Mouse (Mus musculus) right cerebral cortex, adult 2 months (tissue): ENCODE results near the gene Upb1.
A peak's percentile ranks its signal among the peaks of the same experiment; 100 is the strongest.
"Not testable (repeated sequence)": the region's sequence is repeated elsewhere in the genome, so short reads cannot be mapped to it uniquely, and the experiment has no call there.

Source experiments
- DNase-seq, 2 experiments: peaks; one replicate each; pipeline ENCODE4 v3.0.0; 2021 to 2022; ENCODE audit warnings: low spot score in 2 of 2

The Upb1 gene

GRCm38 (mm10) chr10:75400958-75401357, at the start of gene Upb1:
Gene Upb1, plus strand, starts transcription at chr10:75401115.
- DNase-seq, result no peak

- DNase-seq, result no peak
Observed at GRCm38 (mm10) chr10:75352541-75352940, 48.4 kb upstream of the Upb1 start.

- not testable (repeated sequence) for DNase-seq
Observed at GRCm38 (mm10) chr10:75353838-75354241, 47.1 kb upstream of the Upb1 start.

DNA sequence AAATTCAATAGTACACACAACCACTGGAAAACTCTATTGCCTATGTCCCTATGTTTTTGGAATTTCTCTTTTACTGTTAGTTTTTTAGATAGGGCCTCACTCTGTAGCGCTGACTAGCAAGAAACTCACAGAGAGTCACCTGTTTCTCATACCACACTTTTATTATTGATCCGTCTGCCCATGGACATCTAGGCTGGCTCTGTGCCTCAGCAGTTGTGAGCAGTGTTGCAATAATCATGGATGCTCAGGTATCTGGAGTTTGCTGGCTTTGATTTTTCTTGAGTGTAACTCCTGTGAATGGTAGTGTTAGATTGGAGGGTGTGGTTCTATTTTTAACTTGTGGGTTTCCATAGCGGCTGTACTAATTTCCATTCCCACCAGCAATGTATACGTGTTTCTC, 45.6 kb upstream of the Upb1 start:
- DNase-seq, result no peak

GRCm38 (mm10) chr10:75364214-75364690, 36.7 kb upstream of the Upb1 start:
- peak in 1 of 2 experiments; percentile 7 for DNase-seq

DNA sequence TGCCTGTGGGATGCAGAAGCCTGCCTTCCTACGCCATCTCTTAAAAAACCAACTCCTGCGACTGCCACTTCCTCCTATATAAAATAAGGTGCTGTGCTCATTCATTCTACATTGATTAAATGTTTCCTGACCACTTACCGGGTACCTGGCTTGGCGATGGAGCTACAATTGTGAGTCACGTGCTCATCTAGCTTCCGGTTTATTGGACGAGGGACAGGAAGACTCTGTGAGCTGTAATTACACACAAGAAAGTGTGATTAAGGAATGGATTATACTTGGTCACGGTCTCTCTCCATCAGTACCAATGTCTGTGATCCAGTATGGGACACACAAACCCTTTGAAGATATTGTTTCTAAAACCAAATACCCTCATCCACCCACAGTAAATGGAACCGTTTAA, 36.1 kb upstream of the Upb1 start:
- DNase-seq, result no peak

DNA sequence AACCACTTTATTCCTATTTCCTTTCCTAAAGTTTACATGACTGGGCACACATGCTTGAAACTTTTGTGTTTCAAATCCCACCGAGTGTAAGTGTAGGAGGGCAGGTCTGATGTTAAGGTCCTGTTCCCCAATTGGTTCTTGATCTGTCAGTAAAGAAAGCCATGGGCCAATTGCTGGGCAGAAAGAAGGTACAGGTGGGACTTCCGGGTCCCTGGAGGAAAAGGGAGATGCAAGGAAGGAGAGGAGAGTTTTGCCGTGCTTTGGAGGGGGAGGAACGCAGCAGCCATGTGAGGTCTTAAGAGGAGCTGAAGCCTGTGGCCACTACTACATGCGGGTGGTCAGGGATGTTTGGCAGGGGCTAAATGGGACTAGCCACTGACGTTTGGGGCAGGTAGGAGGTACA, 35.7 kb upstream of the Upb1 start:
- no peak for DNase-seq

GRCm38 (mm10) chr10:75373655-75374351, 27.1 kb upstream of the Upb1 start:
- DNase-seq, result peak in 1 of 2 experiments; percentile 4

- no peak for DNase-seq
Observed at GRCm38 (mm10) chr10:75378688-75379087, 22.2 kb upstream of the Upb1 start.

DNA sequence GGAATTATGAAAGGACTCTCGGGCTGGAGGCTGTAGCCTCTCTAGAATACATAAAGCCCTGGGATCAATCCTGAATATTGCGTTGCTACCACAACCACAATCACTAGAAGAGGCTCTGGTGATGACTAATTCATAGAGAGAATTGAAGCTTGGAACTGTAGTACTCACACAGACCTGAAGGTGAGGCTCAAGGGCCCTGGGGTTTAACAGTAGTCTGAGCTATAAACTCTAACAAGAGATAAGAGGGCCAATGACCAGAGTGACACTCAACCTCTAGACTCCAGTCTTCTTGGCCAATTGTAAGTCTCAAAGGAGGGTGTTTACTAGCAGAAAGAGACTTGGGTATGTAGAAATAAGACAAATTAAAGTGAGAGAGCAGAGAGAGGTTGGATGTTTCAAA, 10.8 kb upstream of the Upb1 start:
- DNase-seq, result no peak

DNA sequence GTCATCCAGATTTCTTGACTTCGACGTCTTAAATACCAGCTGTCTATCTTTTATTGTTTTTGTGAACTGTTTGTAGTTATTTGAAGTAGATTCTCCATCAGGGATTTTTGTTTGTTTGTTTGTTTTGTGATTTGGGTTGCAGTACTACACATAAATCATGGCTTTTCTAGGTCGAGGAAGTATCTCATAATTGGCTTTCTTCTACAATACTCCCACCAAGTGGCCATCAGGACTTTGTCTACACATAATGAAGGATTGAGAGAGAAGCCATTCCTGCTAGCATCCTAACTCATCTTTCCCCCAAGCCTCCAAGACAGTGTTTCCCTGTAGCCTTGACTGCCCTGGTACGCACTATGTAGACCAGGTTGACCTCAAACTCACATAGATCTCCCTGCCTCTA, 10.1 kb upstream of the Upb1 start:
- DNase-seq, result no peak

GRCm38 (mm10) chr10:75394796-75395195, 6.1 kb upstream of the Upb1 start:
- no peak for DNase-seq

- DNase-seq, result no peak
Observed at GRCm38 (mm10) chr10:75396966-75397365, 3.9 kb upstream of the Upb1 start.

GRCm38 (mm10) chr10:75405916-75406315, 5.0 kb downstream of the Upb1 start:
- no peak for DNase-seq

DNA sequence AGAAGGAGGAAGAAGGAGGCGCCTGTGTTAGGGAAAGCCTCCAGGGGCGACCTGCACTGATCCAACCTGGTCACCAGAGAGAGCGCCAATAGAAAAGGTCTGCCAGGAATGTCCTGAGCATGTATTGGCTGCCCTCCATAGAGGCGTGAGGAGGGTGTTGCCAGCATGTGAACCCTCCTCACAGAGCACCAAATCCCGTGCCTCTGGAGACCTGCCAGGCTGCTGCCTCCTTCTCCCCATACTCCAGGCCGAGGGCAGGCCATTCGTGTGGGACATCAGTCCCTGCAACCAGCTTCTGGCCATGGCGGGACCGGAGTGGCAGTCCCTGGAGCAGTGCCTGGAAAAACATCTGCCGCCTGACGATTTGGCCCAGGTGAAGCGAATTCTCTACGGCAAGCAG, 5.8 kb downstream of the Upb1 start:
- DNase-seq, result no peak

DNA sequence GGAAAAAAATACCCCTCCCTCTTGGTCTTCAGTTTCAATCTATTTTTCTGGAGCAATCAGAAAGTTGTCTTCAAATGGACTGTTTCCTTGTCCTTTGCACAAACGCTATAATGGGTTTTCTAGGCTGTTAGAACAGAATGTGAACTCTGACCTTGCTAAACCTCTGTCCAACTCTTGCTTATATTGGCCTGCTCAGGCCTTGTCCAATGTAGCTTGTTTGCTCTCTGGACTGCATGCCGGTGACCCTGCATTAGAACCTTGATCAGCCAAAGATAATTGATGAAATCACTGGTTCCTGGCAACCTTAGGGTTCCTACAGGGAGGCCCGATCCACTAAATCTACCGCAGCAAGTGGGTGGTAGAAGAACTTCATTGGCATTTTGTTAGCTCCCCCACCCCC, 6.8 kb downstream of the Upb1 start:
- no peak for DNase-seq

DNA sequence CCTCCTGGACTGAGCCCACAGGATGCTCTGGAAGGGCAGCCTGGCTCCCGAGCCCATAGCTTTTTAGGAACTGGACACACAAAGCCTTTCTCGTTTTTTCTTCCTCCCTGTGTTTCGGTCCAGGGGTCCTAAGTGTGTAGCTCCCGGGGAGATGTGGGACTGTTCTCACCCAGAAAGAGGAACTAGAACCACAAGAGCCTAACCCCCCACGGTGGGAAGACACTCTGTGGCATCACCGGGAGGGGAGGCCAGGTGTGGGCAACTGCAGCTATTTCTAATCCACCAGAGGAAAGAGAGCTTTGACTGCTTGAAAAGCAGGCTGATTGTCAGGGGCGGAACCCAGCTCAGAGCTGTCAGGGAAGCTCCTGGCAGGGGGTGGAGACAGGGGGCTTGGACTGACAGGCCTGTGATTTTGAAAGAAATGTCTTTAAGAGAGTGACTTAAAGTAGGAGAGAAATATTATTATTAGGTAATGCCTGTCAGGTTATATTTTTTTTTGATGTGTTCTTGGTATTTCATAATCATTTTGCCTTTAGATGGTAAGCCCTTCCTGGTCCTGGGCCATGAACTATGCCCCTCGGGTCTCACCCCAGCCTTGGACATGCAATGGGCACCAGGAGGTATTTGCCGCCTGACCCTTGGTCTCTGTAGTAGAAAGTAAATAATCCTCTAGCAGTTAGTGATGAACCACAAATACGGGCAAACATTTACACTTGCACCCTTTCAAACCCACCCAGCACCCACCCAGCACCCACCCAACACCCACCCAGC, 10.6 kb downstream of the Upb1 start:
- DNase-seq, result not testable (repeated sequence)

DNA sequence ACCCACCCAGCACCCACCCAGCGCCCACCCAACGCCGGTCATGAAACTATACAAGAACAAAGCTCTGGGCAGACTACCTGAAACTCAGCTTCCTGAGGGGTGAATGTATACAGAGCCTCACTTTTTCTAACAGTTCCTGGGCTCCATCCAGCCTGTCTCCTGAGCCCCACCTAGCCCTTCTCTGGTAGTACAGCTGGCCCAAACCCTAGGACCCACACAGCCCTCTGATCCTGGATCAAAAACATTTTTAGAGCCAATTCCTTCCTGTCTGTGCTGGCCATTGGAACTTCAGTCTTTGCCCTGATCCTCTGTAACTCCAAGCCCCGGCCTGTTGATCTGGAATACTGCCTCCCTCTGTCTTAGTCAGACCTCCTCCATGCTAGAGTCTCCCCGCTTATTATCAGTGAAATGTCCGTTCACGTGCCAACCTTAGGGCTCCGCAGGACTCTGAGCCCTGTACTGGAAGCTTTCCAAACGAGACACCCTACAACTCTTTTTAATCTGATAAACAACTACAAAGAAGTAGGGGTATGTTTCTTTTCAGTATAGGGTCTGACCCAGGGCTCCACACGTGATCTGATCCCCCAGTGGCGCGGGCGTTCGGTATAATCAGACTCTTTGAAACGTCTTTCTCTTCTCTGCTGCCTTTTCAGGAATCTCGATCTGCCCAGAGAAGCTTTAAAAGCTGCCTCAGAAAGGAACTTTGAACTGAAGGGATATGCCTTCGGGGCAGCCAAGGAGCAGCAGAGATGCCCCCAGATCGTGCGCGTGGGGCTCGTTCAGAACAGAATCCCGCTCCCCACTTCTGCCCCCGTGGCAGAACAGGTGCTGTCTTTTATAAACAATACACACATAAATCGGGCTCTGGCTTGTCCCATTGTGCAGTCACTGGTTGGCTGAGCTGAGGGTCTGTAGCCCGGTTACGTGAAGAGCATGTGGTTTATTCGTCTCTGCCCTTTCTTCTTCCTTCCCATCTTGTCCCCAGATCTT, 11.5 kb downstream of the Upb1 start:
- DNase-seq, result no peak

- no peak for DNase-seq
Observed at GRCm38 (mm10) chr10:75414925-75415324, 14.0 kb downstream of the Upb1 start.

- no peak for DNase-seq
Observed at GRCm38 (mm10) chr10:75417363-75418042, 16.6 kb downstream of the Upb1 start.

DNA sequence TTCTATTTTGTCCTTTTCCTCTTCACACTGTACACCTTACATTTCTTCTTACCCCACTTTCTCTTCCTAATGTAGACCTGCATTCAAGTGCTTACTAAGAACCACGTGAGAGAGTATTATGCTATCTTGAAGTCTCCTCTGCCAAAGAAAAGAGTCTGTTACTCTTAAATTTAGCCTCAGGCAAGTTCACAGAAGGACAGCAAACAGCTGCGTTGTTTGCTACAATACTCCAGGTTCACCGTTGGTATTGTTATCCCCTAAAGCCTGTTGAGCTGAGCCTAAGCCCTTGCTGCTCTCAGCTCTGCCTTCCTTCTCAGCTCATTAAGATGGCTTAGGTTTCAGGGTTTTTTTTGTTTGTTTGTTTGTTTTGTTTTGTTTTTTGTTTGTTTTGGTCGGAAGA, 17.8 kb downstream of the Upb1 start:
- no peak for DNase-seq
